Comparison of ENCODE assay signal across 8 mouse cellular contexts in genomic region chr5:114273693-114274402, GRCm38 (mm10). TPM values are rescaled to one million over a fixed set of nuclear protein-coding genes. Genes with fewer than 3 reads are reported as not detected.
DNase-seq lines count a peak whose midpoint lies in the region; TF ChIP-seq lines count a peak whose summit lies in the region.
"Had no signal": no experiment of that assay in that cellular context is flagged by ENCODE, and none has a peak within 500 bp of the region (broad histone marks: within the 10 kb centered on the region; RNA-seq: fewer than 3 reads in every experiment).

Gene Foxn4, minus strand, starts transcription at chr5:114273807.

- no peak within 1 kb of the TSS for H3K27ac ChIP-seq in ES-Bruce4 (ENCODE audit: insufficient read depth, low read length)
- H3K27ac ChIP-seq in ES-E14 (ENCODE audit: insufficient read depth, low read depth, low read length, poor library complexity, severe bottlenecking): peak within 1 kb of the TSS; percentile 45; the same call in 1 of the 2 replicates
- H3K27ac ChIP-seq in hindbrain, embryonic 10.5 days: peak within 1 kb of the TSS; percentile 53
- peak within 1 kb of the TSS; percentile 76 for H3K27ac ChIP-seq in midbrain, embryonic 10.5 days (replicated peaks)

- TF ChIP-seq EP300 in ES-Bruce4 (IDR thresholded peaks at IDR 0.05; ENCODE audit: insufficient read depth, low read depth, low read length): 0 out of 2 replicates have a peak, but pooled peaks have one; percentile 6

- H3K9ac ChIP-seq in ES-Bruce4 (ENCODE audit: low read depth, poor library complexity, severe bottlenecking) (peak within 1 kb of the TSS; percentile 45), ES-E14 (ENCODE audit: insufficient read depth, low read depth, low read length, poor library complexity, severe bottlenecking) (peak within 1 kb of the TSS; percentile 83)

- in situ Hi-C loops in ES-E14 (cut with MboI; ENCODE audit: low sequenced_read_pairs in 2 of 2, unreplicated experiment in 2 of 2): no loop called here

- H3K36me3 ChIP-seq in ES-Bruce4 (ENCODE audit: control insufficient read depth, insufficient read depth, low read length, poor library complexity, severe bottlenecking): no peaks in the 10 kb centered on the region
- H3K36me3 ChIP-seq in ES-E14 (ENCODE audit: control insufficient read depth, insufficient read depth, low read length, poor library complexity, severe bottlenecking): no peaks in the 10 kb centered on the region
- H3K36me3 ChIP-seq in hindbrain, embryonic 10.5 days: no peaks in the 10 kb centered on the region
- H3K36me3 ChIP-seq in midbrain, embryonic 10.5 days: no peaks in the 10 kb centered on the region

- under 1% methylated on average over 52 of the region's 56 CpGs for WGBS in hindbrain, embryonic 10.5 days
- WGBS in midbrain, embryonic 10.5 days: under 1% methylated on average over 56 of the region's 56 CpGs

- H3K9me3 ChIP-seq in ES-Bruce4 (replicated peaks; ENCODE audit: control insufficient read depth, insufficient read depth, low read length, poor library complexity, severe bottlenecking) (no peaks in the 10 kb centered on the region), ES-E14 (ENCODE audit: control insufficient read depth, insufficient read depth, low read depth, low read length) (no peaks in the 10 kb centered on the region)
- no peaks in the 10 kb centered on the region for H3K9me3 ChIP-seq in hindbrain, embryonic 10.5 days
- H3K9me3 ChIP-seq in midbrain, embryonic 10.5 days (replicated peaks): no peaks in the 10 kb centered on the region

- TF ChIP-seq CTCF in ES-Bruce4 (IDR thresholded peaks at IDR 0.05; ENCODE audit: low read depth, low read length): no peak

- no peak for TF ChIP-seq POLR2A in ES-Bruce4 (IDR thresholded peaks at IDR 0.05; ENCODE audit: insufficient read depth, low read length)

- peaks cover 2% of the 10 kb centered on the region for H3K27me3 ChIP-seq in ES-Bruce4 (ENCODE audit: control insufficient read depth, insufficient read depth, low read length, poor library complexity, severe bottlenecking)
- peaks cover 100% of the 10 kb centered on the region for H3K27me3 ChIP-seq in hindbrain, embryonic 10.5 days (ENCODE audit: insufficient read depth, poor library complexity, severe bottlenecking)
- peaks cover 100% of the 10 kb centered on the region for H3K27me3 ChIP-seq in midbrain, embryonic 10.5 days (ENCODE audit: low read depth, poor library complexity, severe bottlenecking)

- DNase-seq in ES-E14 (ENCODE audit: low read depth, low spot score): peak; percentile 58
- peak; percentile 58 for DNase-seq in hindbrain, embryonic 10.5 days (ENCODE audit: low spot score)
- DNase-seq in midbrain, embryonic 10.5 days (ENCODE audit: low spot score): peak; percentile 72
- DNase-seq in cerebellum, adult 18-20 months: no peak
- no peak for DNase-seq in gastrocnemius, postnatal 25 days
- no peak for DNase-seq in right cerebral cortex, postnatal 14 days
- DNase-seq: kidney, adult 11 months had no signal

- peaks cover 3% of the 10 kb centered on the region for H3K4me1 ChIP-seq in ES-Bruce4 (ENCODE audit: control insufficient read depth, insufficient read depth, low read length)
- H3K4me1 ChIP-seq in ES-E14 (ENCODE audit: control insufficient read depth in 2 of 2, insufficient read depth in 2 of 2, low read length in 2 of 2, poor library complexity in 1 of 2): peaks cover 0 to 5% of the 10 kb centered on the region in 2 experiments; a peak in 2 of 4 replicates
- peaks cover 65% of the 10 kb centered on the region for H3K4me1 ChIP-seq in hindbrain, embryonic 10.5 days (replicated peaks)
- H3K4me1 ChIP-seq in midbrain, embryonic 10.5 days: peaks cover 95% of the 10 kb centered on the region

- H3K4me3 ChIP-seq in ES-Bruce4 (ENCODE audit: low read depth, low read length) (peak within 1 kb of the TSS; percentile 48), ES-E14 (ENCODE audit: insufficient read depth in 1 of 2, low read depth in 1 of 2, low read length in 2 of 2, poor library complexity in 1 of 2, severe bottlenecking in 1 of 2) (peak within 1 kb of the TSS; percentile 76 to 93)
- peak within 1 kb of the TSS; percentile 55 for H3K4me3 ChIP-seq in hindbrain, embryonic 10.5 days
- peak within 1 kb of the TSS; percentile 63 for H3K4me3 ChIP-seq in midbrain, embryonic 10.5 days

TF ChIP-seq in ES-E14, 5 proteins besides CTCF, POLR2A, EP300 and RAD21:
- TF ChIP-seq ZNF384 (IDR thresholded peaks at IDR 0.05; ENCODE audit: low read depth, low read length): no peak
- TF ChIP-seq ZC3H11A (IDR thresholded peaks at IDR 0.05; ENCODE audit: borderline replicate concordance, low read depth, low read length): no peak
- TF ChIP-seq CHD2 (IDR thresholded peaks at IDR 0.05; ENCODE audit: low read depth, low read length): no peak
- TF ChIP-seq HCFC1 (IDR thresholded peaks at IDR 0.05; ENCODE audit: borderline replicate concordance, insufficient read depth, low read length): no peak
- TF ChIP-seq MAFK (IDR thresholded peaks at IDR 0.05; ENCODE audit: insufficient read depth, low read depth, low read length): no peak

RNA-seq across cellular contexts. Expression of gene Foxn4, which starts in this region (rescaled TPM):
- polyA plus RNA-seq in ES-Bruce4 (2011; ENCODE audit: insufficient read depth, insufficient read length, low read depth, missing spikeins): 2.6 and 3.7 TPM in 2 replicates
- total RNA-seq in ES-E14 (2012; rRNA removed): 7.5 and 10.7 TPM in 2 replicates
- 4.0 and 4.2 TPM in 2 replicates for polyA plus RNA-seq in hindbrain, embryonic 10.5 days (2016; fragmentation: Nextera tagmentation; extraction: Ambion mirVana)
- polyA plus RNA-seq in midbrain, embryonic 10.5 days (2016; fragmentation: Nextera tagmentation; extraction: Ambion mirVana): 7.2 and 11.1 TPM in 2 replicates
- not detected for total RNA-seq in gastrocnemius, postnatal 25 days (2021)

Comparison
In these comparisons a context has a peak if more than half of its experiments do, and no peak if none do; other contexts are left out.
1. DNase-seq: peak in ES-E14 (single experiment), hindbrain, embryonic 10.5 days (single experiment) and midbrain, embryonic 10.5 days (single experiment); none in cerebellum, adult 18-20 months (0 of 2), gastrocnemius, postnatal 25 days (single experiment) and right cerebral cortex, postnatal 14 days (single experiment).
2. Peak in every context shown above with its lines, with median percentiles within 50 percentile points of each other: H3K4me3 ChIP-seq.